Mouse (Mus musculus): ENCODE data around the gene Tmem150a. TPM values are rescaled to one million over a fixed set of nuclear protein-coding genes. Genes with fewer than 3 reads are reported as not detected.
A peak's percentile ranks its signal among the peaks of the same experiment; 100 is the strongest.

Tmem150a gene
- polyA plus RNA-seq (2015; fragmentation: Nextera tagmentation; extraction: Ambion mirVana) = 12.1 and 14.6 TPM in 2 replicates

- Histone ChIP-seq H3K4me3 (peak within 1 kb of the TSS; percentile 63), H3K9ac (peak within 1 kb of the TSS; percentile 76), H3K4me1 (peaks cover 60% of the 10 kb centered on the region), H3K36me3 (peaks cover 32% of the 10 kb centered on the region), H3K27me3 (no peaks in the 10 kb centered on the region), H3K27ac (no peak within 1 kb of the TSS), H3K4me2 (replicated peaks) (peak within 1 kb of the TSS; percentile 94), H3K9me3 (no peaks in the 10 kb centered on the region)
- under 1% methylated on average over 68 of the region's 71 CpGs for WGBS
- ATAC-seq (ENCODE audit: low FRiP score, low read depth) = peak; percentile 85
Observed at GRCm38 (mm10) chr6:72355066-72355911, at the start of gene Tmem150a. Gene Tmem150a, plus strand, starts transcription at chr6:72355447.

GRCm38 (mm10) chr6:72312198-72312597 lies 43.0 kb upstream of the Tmem150a start:
- ATAC-seq (ENCODE audit: low FRiP score, low read depth) = no peak
- no peaks in the 10 kb centered on the region for H3K4me1 ChIP-seq
- peaks cover 27% of the 10 kb centered on the region for H3K36me3 ChIP-seq
- no peak overlapping the region for H3K4me3 ChIP-seq
- H3K4me2 ChIP-seq (replicated peaks) = no peak overlapping the region
- no peak overlapping the region for H3K27ac ChIP-seq
- no peaks in the 10 kb centered on the region for H3K9me3 ChIP-seq
- no peaks in the 10 kb centered on the region for H3K27me3 ChIP-seq
- 95% methylated on average over 3 of the region's 3 CpGs for WGBS
- no peak overlapping the region for H3K9ac ChIP-seq

- no peak for ATAC-seq (ENCODE audit: low FRiP score, low read depth)
- H3K27ac ChIP-seq = no peak overlapping the region
- no peak overlapping the region for H3K4me2 ChIP-seq (replicated peaks)
- H3K4me1 ChIP-seq = no peaks in the 10 kb centered on the region
- H3K27me3 ChIP-seq = no peaks in the 10 kb centered on the region
- peaks cover 38% of the 10 kb centered on the region for H3K36me3 ChIP-seq
- 90% methylated on average over 11 of the region's 11 CpGs for WGBS
- H3K9ac ChIP-seq = no peak overlapping the region
- H3K4me3 ChIP-seq = no peak overlapping the region
- no peaks in the 10 kb centered on the region for H3K9me3 ChIP-seq
Observed at GRCm38 (mm10) chr6:72313124-72313867, 42.0 kb upstream of the Tmem150a start.

- Histone ChIP-seq H3K4me1 (no peaks in the 10 kb centered on the region), H3K27ac (no peak overlapping the region), H3K27me3 (no peaks in the 10 kb centered on the region), H3K9me3 (no peaks in the 10 kb centered on the region), H3K9ac (no peak overlapping the region), H3K4me3 (no peak overlapping the region), H3K4me2 (replicated peaks) (no peak overlapping the region), H3K36me3 (peaks cover 59% of the 10 kb centered on the region)
- ATAC-seq (ENCODE audit: low FRiP score, low read depth) = no peak
- 77% methylated on average over 2 of the region's 2 CpGs for WGBS
Observed at GRCm38 (mm10) chr6:72315384-72315783, 39.9 kb upstream of the Tmem150a start.

- no peak overlapping the region for H3K4me2 ChIP-seq (replicated peaks)
- H3K27ac ChIP-seq = no peak overlapping the region
- no peak overlapping the region for H3K4me3 ChIP-seq
- no peak overlapping the region for H3K9ac ChIP-seq
- peaks cover 66% of the 10 kb centered on the region for H3K36me3 ChIP-seq
- H3K4me1 ChIP-seq = no peaks in the 10 kb centered on the region
- H3K27me3 ChIP-seq = no peaks in the 10 kb centered on the region
- ATAC-seq (ENCODE audit: low FRiP score, low read depth) = no peak
- 58% methylated on average over 1 of the region's 1 CpGs for WGBS
- H3K9me3 ChIP-seq = no peaks in the 10 kb centered on the region
Observed at GRCm38 (mm10) chr6:72316044-72316443, 39.2 kb upstream of the Tmem150a start.

- 74% methylated on average over 5 of the region's 5 CpGs for WGBS
- H3K4me2 ChIP-seq (replicated peaks) = no peak overlapping the region
- no peaks in the 10 kb centered on the region for H3K27me3 ChIP-seq
- no peak overlapping the region for H3K4me3 ChIP-seq
- H3K27ac ChIP-seq = no peak overlapping the region
- H3K36me3 ChIP-seq = peaks cover 76% of the 10 kb centered on the region
- no peak for ATAC-seq (ENCODE audit: low FRiP score, low read depth)
- no peak overlapping the region for H3K9ac ChIP-seq
- no peaks in the 10 kb centered on the region for H3K4me1 ChIP-seq
- H3K9me3 ChIP-seq = no peaks in the 10 kb centered on the region
Observed at GRCm38 (mm10) chr6:72318440-72318839, 36.8 kb upstream of the Tmem150a start.

GRCm38 (mm10) chr6:72319019-72319418 lies 36.2 kb upstream of the Tmem150a start:
- Histone ChIP-seq H3K4me1 (no peaks in the 10 kb centered on the region), H3K27ac (no peak overlapping the region), H3K4me3 (no peak overlapping the region), H3K9me3 (no peaks in the 10 kb centered on the region), H3K36me3 (peaks cover 79% of the 10 kb centered on the region), H3K27me3 (no peaks in the 10 kb centered on the region), H3K4me2 (replicated peaks) (no peak overlapping the region), H3K9ac (no peak overlapping the region)
- WGBS = 83% methylated on average over 11 of the region's 11 CpGs
- ATAC-seq (ENCODE audit: low FRiP score, low read depth) = no peak

- WGBS = 92% methylated on average over 3 of the region's 3 CpGs
- no peak for ATAC-seq (ENCODE audit: low FRiP score, low read depth)
- peaks cover 97% of the 10 kb centered on the region for H3K36me3 ChIP-seq
Observed at GRCm38 (mm10) chr6:72322936-72323335, 32.3 kb upstream of the Tmem150a start.

GRCm38 (mm10) chr6:72323786-72324508 lies 31.3 kb upstream of the Tmem150a start:
- Histone ChIP-seq H3K9me3 (no peaks in the 10 kb centered on the region), H3K4me1 (no peaks in the 10 kb centered on the region), H3K27ac (no peak overlapping the region), H3K9ac (no peak overlapping the region), H3K27me3 (no peaks in the 10 kb centered on the region), H3K36me3 (peaks cover 97% of the 10 kb centered on the region), H3K4me2 (replicated peaks) (no peak overlapping the region), H3K4me3 (no peak overlapping the region)
- no peak for ATAC-seq (ENCODE audit: low FRiP score, low read depth)
- 89% methylated on average over 6 of the region's 6 CpGs for WGBS

More at GRCm38 (mm10) chr6:72322936-72323335, 32.3 kb upstream of the Tmem150a start:
- H3K9me3 ChIP-seq = no peaks in the 10 kb centered on the region
- H3K27ac ChIP-seq = no peak overlapping the region
- no peak overlapping the region for H3K4me3 ChIP-seq
- H3K9ac ChIP-seq = no peak overlapping the region
- H3K27me3 ChIP-seq = no peaks in the 10 kb centered on the region
- H3K4me1 ChIP-seq = no peaks in the 10 kb centered on the region
- H3K4me2 ChIP-seq (replicated peaks) = no peak overlapping the region

GRCm38 (mm10) chr6:72326274-72326673 lies 29.0 kb upstream of the Tmem150a start:
- Histone ChIP-seq H3K27me3 (no peaks in the 10 kb centered on the region), H3K4me2 (replicated peaks) (no peak overlapping the region), H3K9ac (no peak overlapping the region), H3K36me3 (peaks cover 95% of the 10 kb centered on the region), H3K4me1 (no peaks in the 10 kb centered on the region), H3K9me3 (no peaks in the 10 kb centered on the region), H3K27ac (no peak overlapping the region), H3K4me3 (no peak overlapping the region)
- no peak for ATAC-seq (ENCODE audit: low FRiP score, low read depth)
- WGBS = 67% methylated on average over 6 of the region's 6 CpGs

- Histone ChIP-seq H3K27me3 (no peaks in the 10 kb centered on the region), H3K4me3 (no peak overlapping the region), H3K36me3 (peaks cover 95% of the 10 kb centered on the region), H3K4me2 (replicated peaks) (no peak overlapping the region), H3K9ac (no peak overlapping the region), H3K27ac (no peak overlapping the region), H3K9me3 (no peaks in the 10 kb centered on the region), H3K4me1 (no peaks in the 10 kb centered on the region)
- 91% methylated on average over 5 of the region's 5 CpGs for WGBS
- ATAC-seq (ENCODE audit: low FRiP score, low read depth) = no peak
Observed at GRCm38 (mm10) chr6:72329019-72329418, 26.2 kb upstream of the Tmem150a start.

- no peak overlapping the region for H3K9ac ChIP-seq
- ATAC-seq (ENCODE audit: low FRiP score, low read depth) = no peak
- no peaks in the 10 kb centered on the region for H3K27me3 ChIP-seq
- H3K27ac ChIP-seq = no peak overlapping the region
- H3K9me3 ChIP-seq = no peaks in the 10 kb centered on the region
- no peak overlapping the region for H3K4me3 ChIP-seq
- H3K4me1 ChIP-seq = no peaks in the 10 kb centered on the region
- H3K4me2 ChIP-seq (replicated peaks) = no peak overlapping the region
- WGBS = 93% methylated on average over 4 of the region's 4 CpGs
- peaks cover 93% of the 10 kb centered on the region for H3K36me3 ChIP-seq
Observed at GRCm38 (mm10) chr6:72330133-72330532, 25.1 kb upstream of the Tmem150a start.

Data from limb, embryonic 13.5 days (tissue).